In genomic region chr16:57133611-57134010, GRCm38 (mm10) we compare ENCODE assay signal across 30 mouse cellular contexts.
"Had no signal": no experiment of that assay in that cellular context is flagged by ENCODE, and none has a peak within 500 bp of the region (broad histone marks: within the 10 kb centered on the region; RNA-seq: fewer than 3 reads in every experiment).

No protein-coding gene starts in this region.

- H3K27ac ChIP-seq: limb, embryonic 10.5 days; limb, embryonic 12.5 days; limb, embryonic 13.5 days; limb, embryonic 15.5 days; liver, embryonic 12.5 days; liver, embryonic 13.5 days; liver, embryonic 14.5 days; liver, embryonic 15.5 days; lung, embryonic 15.5 days; macrophage; midbrain, embryonic 10.5 days; midbrain, embryonic 12.5 days; midbrain, embryonic 13.5 days; midbrain, embryonic 15.5 days had no signal

- H3K4me3 ChIP-seq: limb, embryonic 10.5 days; limb, embryonic 12.5 days; limb, embryonic 13.5 days; limb, embryonic 15.5 days; liver, embryonic 12.5 days; liver, embryonic 13.5 days; liver, embryonic 15.5 days; lung, embryonic 15.5 days; megakaryocyte, embryonic 14.5 days; midbrain, embryonic 10.5 days; midbrain, embryonic 12.5 days; midbrain, embryonic 13.5 days; midbrain, embryonic 15.5 days; myocyte had no signal

- H3K9ac ChIP-seq: limb, embryonic 12.5 days; limb, embryonic 13.5 days; limb, embryonic 15.5 days; liver, embryonic 12.5 days; liver, embryonic 13.5 days; liver, embryonic 14.5 days; liver, embryonic 15.5 days; liver, postnatal 0 days; lung, embryonic 14.5 days; lung, embryonic 15.5 days; midbrain, embryonic 12.5 days; midbrain, embryonic 13.5 days; midbrain, embryonic 15.5 days had no signal

- H3K27me3 ChIP-seq: limb, embryonic 12.5 days; limb, embryonic 13.5 days; limb, embryonic 15.5 days; liver, embryonic 12.5 days; liver, embryonic 13.5 days; liver, embryonic 15.5 days; lung, embryonic 15.5 days; megakaryocyte, embryonic 14.5 days; midbrain, embryonic 12.5 days; midbrain, embryonic 13.5 days; midbrain, embryonic 15.5 days had no signal

- H3K4me1 ChIP-seq: limb, embryonic 10.5 days; limb, embryonic 12.5 days; lung, embryonic 15.5 days had no signal

- H3K4me2 ChIP-seq: limb, embryonic 12.5 days; limb, embryonic 13.5 days; limb, embryonic 15.5 days; liver, embryonic 11.5 days; liver, embryonic 12.5 days; liver, embryonic 13.5 days; liver, embryonic 15.5 days; lung, embryonic 14.5 days; lung, embryonic 15.5 days; midbrain, embryonic 11.5 days; midbrain, embryonic 12.5 days; midbrain, embryonic 13.5 days; midbrain, embryonic 15.5 days had no signal

- H3K9me3 ChIP-seq: limb, embryonic 10.5 days; limb, embryonic 12.5 days; limb, embryonic 13.5 days; limb, embryonic 15.5 days; liver, embryonic 12.5 days; liver, embryonic 13.5 days; liver, embryonic 15.5 days; lung, embryonic 15.5 days; megakaryocyte, embryonic 14.5 days; midbrain, embryonic 10.5 days; midbrain, embryonic 12.5 days; midbrain, embryonic 13.5 days; midbrain, embryonic 15.5 days had no signal

- DNase-seq: left cerebral cortex, postnatal 4 days; liver, embryonic 13.5 days; liver, postnatal 0 days; lung, adult 18-20 months; lung, adult 2 months; lung, embryonic 14.5 days; lung, postnatal 10 days; lung, postnatal 14 days; lung, postnatal 36 days; lung, postnatal 4 days; midbrain, embryonic 14.5 days had no signal

- ATAC-seq: liver, embryonic 12.5 days; liver, postnatal 0 days; lung, postnatal 0 days; midbrain, embryonic 13.5 days; midbrain, embryonic 15.5 days; midbrain, embryonic 16.5 days had no signal
